Mouse (Mus musculus) cerebellum, postnatal 36 days (tissue): Measurements from ENCODE around the gene Rag2.

Experiments
- DNase-seq, 2 experiments: peaks; one replicate each; pipeline ENCODE4 v3.0.0; 2021 to 2022; ENCODE audit warnings: mixed read lengths in 2 of 2

Gene Rag2

GRCm38 (mm10) chr2:101624526-101624925, at the start of gene Rag2:
Rag2 (plus strand) TSS chr2:101624718.
- no peak for DNase-seq

GRCm38 (mm10) chr2:101577243-101577642, 47.3 kb upstream of the Rag2 start:
- no peak for DNase-seq

GRCm38 (mm10) chr2:101580027-101580426, 44.5 kb upstream of the Rag2 start:
- no peak for DNase-seq

GRCm38 (mm10) chr2:101580428-101580827, 44.1 kb upstream of the Rag2 start:
- no peak for DNase-seq

- DNase-seq, result no peak
Measured at GRCm38 (mm10) chr2:101580977-101581376, 43.5 kb upstream of the Rag2 start.

- DNase-seq, result peak; percentile 37 to 47
Measured at GRCm38 (mm10) chr2:101581418-101581817, 43.1 kb upstream of the Rag2 start.

- no peak for DNase-seq
Measured at GRCm38 (mm10) chr2:101591356-101591755, 33.2 kb upstream of the Rag2 start.

- peak; percentile 21 to 33 for DNase-seq
Measured at GRCm38 (mm10) chr2:101592023-101592841, 32.3 kb upstream of the Rag2 start.

GRCm38 (mm10) chr2:101592886-101593285, 31.6 kb upstream of the Rag2 start:
- DNase-seq, result no peak

GRCm38 (mm10) chr2:101594681-101595080, 29.8 kb upstream of the Rag2 start:
- DNase-seq, result no peak

- DNase-seq, result no peak
Measured at GRCm38 (mm10) chr2:101597186-101597585, 27.3 kb upstream of the Rag2 start.

- DNase-seq, result peak in 1 of 2 experiments; percentile 56
Measured at GRCm38 (mm10) chr2:101598190-101599181, 26.0 kb upstream of the Rag2 start.

- DNase-seq, result peak; percentile 65
Measured at GRCm38 (mm10) chr2:101600703-101601102, 23.8 kb upstream of the Rag2 start.

- DNase-seq, result no peak
Measured at GRCm38 (mm10) chr2:101603099-101603498, 21.4 kb upstream of the Rag2 start.

- no peak for DNase-seq
Measured at GRCm38 (mm10) chr2:101608232-101608894, 16.2 kb upstream of the Rag2 start.

GRCm38 (mm10) chr2:101610861-101611260, 13.7 kb upstream of the Rag2 start:
- DNase-seq, result no peak

GRCm38 (mm10) chr2:101615464-101616305, 8.8 kb upstream of the Rag2 start:
- no peak for DNase-seq

- no peak for DNase-seq
Measured at GRCm38 (mm10) chr2:101618373-101618772, 6.1 kb upstream of the Rag2 start.

- DNase-seq, result no peak
Measured at GRCm38 (mm10) chr2:101620899-101621298, 3.6 kb upstream of the Rag2 start.

GRCm38 (mm10) chr2:101621611-101622010, 2.9 kb upstream of the Rag2 start:
- no peak for DNase-seq

GRCm38 (mm10) chr2:101623042-101623441, 1.5 kb upstream of the Rag2 start:
- no peak for DNase-seq

GRCm38 (mm10) chr2:101624011-101624410, 507 bp upstream of the Rag2 start:
- DNase-seq, result no peak
